Mouse (Mus musculus): ENCODE measurements around the gene Gm10324. TPM values are rescaled to one million over a fixed set of nuclear protein-coding genes. Genes with fewer than 3 reads are reported as not detected.
"Not testable (repeated sequence)": the region's sequence is repeated elsewhere in the genome, so short reads cannot be mapped to it uniquely, and the experiment has no call there.

Gene Gm10324
- polyA plus RNA-seq (2014; fragmentation: Nextera tagmentation; extraction: Ambion mirVana): not detected in 2 replicates

DNA sequence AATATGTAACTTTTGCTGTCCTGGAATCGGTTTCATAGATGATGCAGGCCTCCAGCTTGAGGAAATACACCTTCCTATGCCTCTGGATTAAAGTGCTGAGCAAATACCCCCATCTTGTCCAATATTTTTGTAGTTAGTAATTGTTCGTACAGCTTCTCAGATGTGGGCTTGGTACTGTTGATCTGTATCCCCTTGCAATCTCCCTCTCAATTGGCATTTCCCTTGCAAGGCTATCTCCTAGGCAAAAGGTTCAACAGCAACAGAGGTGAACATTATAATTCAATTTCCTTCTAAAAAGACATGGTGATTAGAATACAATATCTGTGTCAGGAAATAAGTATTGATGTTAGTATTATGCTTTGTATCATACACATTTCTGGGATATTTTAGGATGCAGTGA lies at the start of gene Gm10324:
Gene Gm10324 (plus strand): TSS at position 301 of the 400 bp plus-strand sequence.
- not testable (repeated sequence) for H3K4me2 ChIP-seq; H3K9ac ChIP-seq (ENCODE audit: low read depth, low read length); H3K4me3 ChIP-seq (ENCODE audit: low read depth, low read length); ATAC-seq (replicated peaks; ENCODE audit: low FRiP score); H3K4me1 ChIP-seq (replicated peaks; ENCODE audit: control insufficient read depth, insufficient read depth, low read length); H3K27ac ChIP-seq (ENCODE audit: low read depth, low read length); DNase-seq (ENCODE audit: low spot score); H3K9me3 ChIP-seq (ENCODE audit: control insufficient read depth, low read length); H3K36me3 ChIP-seq (ENCODE audit: control insufficient read depth, insufficient read depth, low read length); H3K27me3 ChIP-seq (replicated peaks; ENCODE audit: control insufficient read depth, insufficient read depth, low read length)
- no CpG with 5 or more reads among the region's 2 CpGs for WGBS

Other genes with a start within 250 kb of the Gm10324 start
- gene Gm10772, start 108.0 kb downstream of the Gm10324 start, polyA plus RNA-seq (2014; fragmentation: Nextera tagmentation; extraction: Ambion mirVana): not detected in 2 replicates

Data from liver, embryonic 11.5 days (tissue).